Mouse (Mus musculus) kidney, postnatal 4 days (tissue): Measurements from ENCODE around the gene Magohb.

Source experiments
- DNase-seq, 2 experiments: peaks; one replicate each; pipeline ENCODE4 v3.0.0; 2021; ENCODE audit warnings: mixed read lengths in 2 of 2

The Magohb gene

GRCm38 (mm10) chr6:131247206-131247605 lies 45.8 kb downstream of the Magohb start, which contains the start of gene Klra2:
Gene Klra2 (minus strand): TSS chr6:131247362.
- DNase-seq: no peak

- no peak for DNase-seq
Measured at GRCm38 (mm10) chr6:131245081-131245480, 48.0 kb downstream of the Magohb start.
